14 mouse cellular contexts compared by ENCODE assay signal in the genomic region with DNA sequence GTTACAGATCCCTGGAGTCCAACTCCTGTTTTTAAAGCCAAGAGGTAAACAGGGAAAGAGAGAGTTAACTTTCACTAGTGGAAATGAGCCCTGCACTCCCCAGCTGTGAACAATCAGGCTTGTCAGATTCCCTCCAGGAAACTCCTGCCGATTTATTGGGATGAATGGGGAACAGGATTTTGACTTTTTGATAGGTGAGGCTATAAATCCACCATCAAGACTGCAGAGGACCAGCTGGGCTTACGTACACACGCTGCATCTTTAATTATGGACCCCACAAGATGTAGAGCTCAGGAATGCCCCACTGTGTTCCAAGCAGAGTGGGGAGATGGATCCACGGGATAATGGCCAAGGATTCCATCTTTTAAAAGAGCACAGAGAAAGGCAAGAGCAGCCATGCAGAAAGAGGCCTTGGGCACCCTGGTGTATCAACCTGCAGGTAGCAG.
DNase-seq lines count a peak whose midpoint lies in the region; ATAC-seq and TF ChIP-seq lines count a peak whose summit lies in the region.
"Had no signal": no experiment of that assay in that cellular context is flagged by ENCODE, and none has a peak within 500 bp of the region (broad histone marks: within the 10 kb centered on the region; RNA-seq: fewer than 3 reads in every experiment).

No protein-coding gene starts in this region.

- no peak overlapping the region for H3K4me3 ChIP-seq in forebrain, embryonic 10.5 days
- no peak overlapping the region for H3K4me3 ChIP-seq in forebrain, postnatal 0 days (ENCODE audit: low read depth, low read length)
- H3K4me3 ChIP-seq in kidney, postnatal 0 days (replicated peaks; ENCODE audit: low read depth, low read length), result no peak overlapping the region
- H3K4me3 ChIP-seq in neural tube, embryonic 14.5 days (ENCODE audit: low read depth, low read length), result no peak overlapping the region
- H3K4me3 ChIP-seq: forebrain, embryonic 15.5 days; intestine, embryonic 15.5 days; limb, embryonic 15.5 days had no signal

- TF ChIP-seq CTCF in forebrain, postnatal 0 days (IDR thresholded peaks at IDR 0.05; ENCODE audit: low read depth), result no peak
- TF ChIP-seq CTCF in kidney, postnatal 0 days (IDR thresholded peaks at IDR 0.05; ENCODE audit: low read depth), result no peak

- no peak for ATAC-seq in forebrain, postnatal 0 days
- peak; percentile 33; the same call in 1 of the 2 replicates for ATAC-seq in kidney, postnatal 0 days (replicated peaks; ENCODE audit: low FRiP score, low read depth)
- peak; percentile 74 for ATAC-seq in neural tube, embryonic 14.5 days (ENCODE audit: low read depth)
- ATAC-seq: forebrain, embryonic 15.5 days; intestine, embryonic 15.5 days had no signal

- 30% methylated on average over 4 of the region's 4 CpGs for WGBS in forebrain, embryonic 10.5 days
- WGBS in forebrain, postnatal 0 days, result 26% methylated on average over 4 of the region's 4 CpGs
- 11% methylated on average over 4 of the region's 4 CpGs for WGBS in kidney, postnatal 0 days
- WGBS in neural tube, embryonic 14.5 days, result 8% methylated on average over 4 of the region's 4 CpGs

- H3K27me3 ChIP-seq in forebrain, embryonic 10.5 days (ENCODE audit: poor library complexity, severe bottlenecking), result no peaks in the 10 kb centered on the region
- H3K27me3 ChIP-seq in forebrain, postnatal 0 days (ENCODE audit: insufficient read depth, low read length), result no peaks in the 10 kb centered on the region
- H3K27me3 ChIP-seq in kidney, postnatal 0 days (ENCODE audit: insufficient read depth, low read length), result no peaks in the 10 kb centered on the region
- H3K27me3 ChIP-seq in neural tube, embryonic 14.5 days (ENCODE audit: control insufficient read depth, insufficient read depth, low read length), result no peaks in the 10 kb centered on the region
- H3K27me3 ChIP-seq: forebrain, embryonic 15.5 days; intestine, embryonic 15.5 days; limb, embryonic 15.5 days had no signal

- DNase-seq in forebrain, embryonic 10.5 days (ENCODE audit: extremely low spot score, low spot score), result no peak
- DNase-seq in forebrain, postnatal 0 days, result no peak
- DNase-seq in kidney, postnatal 0 days (ENCODE audit: low spot score), result peak; percentile 58
- DNase-seq in kidney, adult 9 months, result no peak
- DNase-seq in hindlimb bud, embryonic 11.5 days (ENCODE audit: extremely low spot score, low read depth, low spot score), result peak; percentile 39
- no peak for DNase-seq in spleen, adult 18-20 months
- DNase-seq: adrenal gland, postnatal 14 days; cerebellum, adult 8-10 months; heart, adult 18-20 months; thymus, postnatal 36 days had no signal

- H3K4me1 ChIP-seq in forebrain, embryonic 10.5 days, result peaks cover 9% of the 10 kb centered on the region
- H3K4me1 ChIP-seq in forebrain, postnatal 0 days (ENCODE audit: insufficient read depth), result no peaks in the 10 kb centered on the region
- no peaks in the 10 kb centered on the region for H3K4me1 ChIP-seq in kidney, postnatal 0 days (replicated peaks; ENCODE audit: insufficient read depth, low read length)
- H3K4me1 ChIP-seq in neural tube, embryonic 14.5 days (ENCODE audit: control insufficient read depth, insufficient read depth, low read length), result no peaks in the 10 kb centered on the region
- H3K4me1 ChIP-seq: forebrain, embryonic 15.5 days had no signal

- peak overlapping the region; percentile 37; the same call in 1 of the 2 replicates for H3K27ac ChIP-seq in forebrain, embryonic 10.5 days
- no peak overlapping the region for H3K27ac ChIP-seq in forebrain, postnatal 0 days (ENCODE audit: low read depth, low read length)
- no peak overlapping the region for H3K27ac ChIP-seq in kidney, postnatal 0 days
- no peak overlapping the region for H3K27ac ChIP-seq in neural tube, embryonic 14.5 days (ENCODE audit: low read depth, low read length)
- H3K27ac ChIP-seq: forebrain, embryonic 15.5 days; intestine, embryonic 15.5 days; limb, embryonic 15.5 days had no signal

- H3K4me2 ChIP-seq in forebrain, postnatal 0 days (ENCODE audit: low read depth), result no peak overlapping the region
- H3K4me2 ChIP-seq in kidney, postnatal 0 days (ENCODE audit: low read length), result no peak overlapping the region
- H3K4me2 ChIP-seq in neural tube, embryonic 14.5 days (ENCODE audit: low read depth, low read length), result no peak overlapping the region
- H3K4me2 ChIP-seq: forebrain, embryonic 15.5 days; intestine, embryonic 15.5 days; limb, embryonic 15.5 days had no signal

- no peaks in the 10 kb centered on the region for H3K36me3 ChIP-seq in forebrain, embryonic 10.5 days (replicated peaks)
- no peaks in the 10 kb centered on the region for H3K36me3 ChIP-seq in forebrain, postnatal 0 days (ENCODE audit: insufficient read depth)
- H3K36me3 ChIP-seq in kidney, postnatal 0 days (ENCODE audit: insufficient read depth, low read length), result no peaks in the 10 kb centered on the region
- H3K36me3 ChIP-seq in neural tube, embryonic 14.5 days (ENCODE audit: control insufficient read depth, insufficient read depth, low read length), result no peaks in the 10 kb centered on the region
- H3K36me3 ChIP-seq: forebrain, embryonic 15.5 days; intestine, embryonic 15.5 days; limb, embryonic 15.5 days had no signal

- H3K9ac ChIP-seq in forebrain, postnatal 0 days, result no peak overlapping the region
- no peak overlapping the region for H3K9ac ChIP-seq in kidney, postnatal 0 days (ENCODE audit: low read depth, low read length)
- no peak overlapping the region for H3K9ac ChIP-seq in neural tube, embryonic 14.5 days (replicated peaks; ENCODE audit: low read depth, low read length)
- H3K9ac ChIP-seq: forebrain, embryonic 15.5 days; intestine, embryonic 15.5 days; limb, embryonic 15.5 days had no signal

- no peaks in the 10 kb centered on the region for H3K9me3 ChIP-seq in forebrain, embryonic 10.5 days
- H3K9me3 ChIP-seq in forebrain, postnatal 0 days (ENCODE audit: low read length), result no peaks in the 10 kb centered on the region
- H3K9me3 ChIP-seq in kidney, postnatal 0 days (replicated peaks; ENCODE audit: low read length), result no peaks in the 10 kb centered on the region
- no peaks in the 10 kb centered on the region for H3K9me3 ChIP-seq in neural tube, embryonic 14.5 days (ENCODE audit: control insufficient read depth, low read length)
- H3K9me3 ChIP-seq: forebrain, embryonic 15.5 days; intestine, embryonic 15.5 days; limb, embryonic 15.5 days had no signal

Comparison
In these comparisons a context has a peak if more than half of its experiments do, and no peak if none do; other contexts are left out.
1. DNase-seq: peak in kidney, postnatal 0 days (single experiment) and hindlimb bud, embryonic 11.5 days (single experiment); none in forebrain, embryonic 10.5 days (single experiment), forebrain, postnatal 0 days (single experiment), kidney, adult 9 months (single experiment) and spleen, adult 18-20 months (0 of 2).